In genomic region chr8:47221851-47222250, GRCm38 (mm10) we compare ENCODE assay signal across 22 mouse cellular contexts.
"Had no signal": no experiment of that assay in that cellular context is flagged by ENCODE, and none has a peak within 500 bp of the region (broad histone marks: within the 10 kb centered on the region; RNA-seq: fewer than 3 reads in every experiment).

No protein-coding gene starts in this region.

- DNase-seq: kidney, postnatal 10 days; kidney, postnatal 36 days; liver; lung, adult 18-20 months; lung, postnatal 10 days; lung, postnatal 36 days; retina, postnatal 1 day; right cerebral cortex, postnatal 25 days; spleen, adult 18-20 months; thymus, postnatal 25 days had no signal

- ATAC-seq: liver, embryonic 12.5 days; midbrain, embryonic 15.5 days had no signal

- H3K27me3 ChIP-seq: kidney, embryonic 15.5 days; limb, embryonic 13.5 days; liver, embryonic 12.5 days; liver, embryonic 15.5 days; lung, embryonic 15.5 days; megakaryocyte, embryonic 14.5 days; midbrain, embryonic 12.5 days; midbrain, embryonic 15.5 days; neural tube, embryonic 12.5 days; neural tube, embryonic 15.5 days; stomach, embryonic 15.5 days had no signal

- H3K4me2 ChIP-seq: kidney, embryonic 15.5 days; limb, embryonic 13.5 days; liver, embryonic 12.5 days; liver, embryonic 15.5 days; lung, embryonic 15.5 days; midbrain, embryonic 12.5 days; midbrain, embryonic 15.5 days; neural tube, embryonic 12.5 days; neural tube, embryonic 15.5 days; stomach, embryonic 15.5 days had no signal

- H3K36me3 ChIP-seq: kidney, embryonic 15.5 days; limb, embryonic 10.5 days; liver, embryonic 12.5 days; liver, embryonic 15.5 days; lung, embryonic 15.5 days; midbrain, embryonic 15.5 days; neural tube, embryonic 12.5 days; neural tube, embryonic 15.5 days; stomach, embryonic 15.5 days had no signal

- H3K27ac ChIP-seq: kidney, embryonic 15.5 days; limb, embryonic 10.5 days; limb, embryonic 13.5 days; liver, embryonic 12.5 days; liver, embryonic 15.5 days; lung, embryonic 15.5 days; midbrain, embryonic 15.5 days; neural tube, embryonic 12.5 days; neural tube, embryonic 15.5 days; stomach, embryonic 15.5 days had no signal

- H3K4me3 ChIP-seq: kidney, embryonic 15.5 days; limb, embryonic 10.5 days; limb, embryonic 13.5 days; liver, embryonic 12.5 days; liver, embryonic 15.5 days; lung, embryonic 15.5 days; megakaryocyte, embryonic 14.5 days; midbrain, embryonic 12.5 days; midbrain, embryonic 15.5 days; neural tube, embryonic 12.5 days; neural tube, embryonic 15.5 days; stomach, embryonic 15.5 days had no signal

- H3K4me1 ChIP-seq: liver, embryonic 12.5 days; liver, embryonic 15.5 days; megakaryocyte, embryonic 14.5 days; stomach, embryonic 15.5 days had no signal

- H3K9ac ChIP-seq: kidney, embryonic 15.5 days; limb, embryonic 13.5 days; liver, embryonic 12.5 days; liver, embryonic 15.5 days; lung, embryonic 15.5 days; midbrain, embryonic 12.5 days; midbrain, embryonic 15.5 days; neural tube, embryonic 12.5 days; neural tube, embryonic 15.5 days; stomach, embryonic 15.5 days had no signal

- H3K9me3 ChIP-seq: kidney, embryonic 15.5 days; limb, embryonic 10.5 days; liver, embryonic 12.5 days; liver, embryonic 15.5 days; lung, embryonic 15.5 days; midbrain, embryonic 12.5 days; midbrain, embryonic 15.5 days; neural tube, embryonic 12.5 days; neural tube, embryonic 15.5 days; stomach, embryonic 15.5 days had no signal
